9 mouse cellular contexts compared by ENCODE assay signal in genomic region chr12:73554155-73554554, GRCm38 (mm10). TPM values are rescaled to one million over a fixed set of nuclear protein-coding genes. Genes with fewer than 3 reads are reported as not detected.
DNase-seq lines count a peak whose midpoint lies in the region; ATAC-seq lines count a peak whose summit lies in the region.
"Had no signal": no experiment of that assay in that cellular context is flagged by ENCODE, and none has a peak within 500 bp of the region (broad histone marks: within the 10 kb centered on the region; RNA-seq: fewer than 3 reads in every experiment).

No protein-coding gene starts in this region.

- H3K36me3 ChIP-seq in intestine, embryonic 15.5 days, result no peaks in the 10 kb centered on the region
- H3K36me3 ChIP-seq in midbrain, embryonic 13.5 days, result no peaks in the 10 kb centered on the region
- H3K36me3 ChIP-seq in stomach, embryonic 16.5 days (ENCODE audit: control insufficient read depth, insufficient read depth, low read length), result no peaks in the 10 kb centered on the region

- H3K27ac ChIP-seq in intestine, embryonic 15.5 days, result no peak overlapping the region
- no peak overlapping the region for H3K27ac ChIP-seq in midbrain, embryonic 13.5 days
- no peak overlapping the region for H3K27ac ChIP-seq in stomach, embryonic 16.5 days (ENCODE audit: low read length)

- H3K27me3 ChIP-seq in intestine, embryonic 15.5 days (replicated peaks), result no peaks in the 10 kb centered on the region; the same call in none of the 2 replicates
- H3K27me3 ChIP-seq in midbrain, embryonic 13.5 days, result peaks cover 24% of the 10 kb centered on the region
- H3K27me3 ChIP-seq in stomach, embryonic 16.5 days (ENCODE audit: control insufficient read depth, insufficient read depth, low read length), result peaks cover 11% of the 10 kb centered on the region

- H3K4me1 ChIP-seq in intestine, embryonic 15.5 days (replicated peaks), result 0 out of 2 replicates have a peak, but pooled peaks cover under 1% of the 10 kb centered on the region
- no peaks in the 10 kb centered on the region for H3K4me1 ChIP-seq in midbrain, embryonic 13.5 days (replicated peaks)
- H3K4me1 ChIP-seq in stomach, embryonic 16.5 days (ENCODE audit: control insufficient read depth, insufficient read depth, low read length), result no peaks in the 10 kb centered on the region

- intact Hi-C loops in left cerebral cortex, postnatal 4 days (cut with DNase I), result loop anchor here (10.0 kb wide), 1 partner anchor 709 kb away; no protein-coding TSS in a partner anchor

- ATAC-seq in intestine, embryonic 15.5 days, result peak; percentile 48
- peak; percentile 80 for ATAC-seq in midbrain, embryonic 13.5 days
- ATAC-seq in stomach, embryonic 16.5 days (ENCODE audit: insufficient read depth, low FRiP score), result peak; percentile 62

- peak; percentile 76 for DNase-seq in urinary bladder, postnatal 14 days (ENCODE audit: low spot score)
- DNase-seq in urinary bladder, postnatal 4 days (ENCODE audit: low spot score in 2 of 2), result no peak
- DNase-seq in cerebellum, postnatal 10 days, result peak; percentile 87 to 90
- peak; percentile 25 to 52 for DNase-seq in frontal cortex, postnatal 10 days (ENCODE audit: low spot score in 2 of 2)
- peak; percentile 65 for DNase-seq in left cerebral cortex, postnatal 4 days

- H3K9me3 ChIP-seq in intestine, embryonic 15.5 days, result no peaks in the 10 kb centered on the region
- no peaks in the 10 kb centered on the region for H3K9me3 ChIP-seq in midbrain, embryonic 13.5 days
- H3K9me3 ChIP-seq in stomach, embryonic 16.5 days (replicated peaks; ENCODE audit: control insufficient read depth, low read length), result no peaks in the 10 kb centered on the region

- no peak overlapping the region for H3K9ac ChIP-seq in intestine, embryonic 15.5 days
- H3K9ac ChIP-seq in midbrain, embryonic 13.5 days (replicated peaks), result no peak overlapping the region
- no peak overlapping the region for H3K9ac ChIP-seq in stomach, embryonic 16.5 days (ENCODE audit: low read length)

- WGBS in intestine, embryonic 15.5 days, result 3% methylated on average over 5 of the region's 5 CpGs
- 7% methylated on average over 5 of the region's 5 CpGs for WGBS in midbrain, embryonic 13.5 days
- 3% methylated on average over 5 of the region's 5 CpGs for WGBS in stomach, embryonic 16.5 days

- H3K4me3 ChIP-seq in intestine, embryonic 15.5 days (replicated peaks), result no peak overlapping the region
- H3K4me3 ChIP-seq in midbrain, embryonic 13.5 days (replicated peaks), result no peak overlapping the region
- H3K4me3 ChIP-seq in stomach, embryonic 16.5 days (replicated peaks; ENCODE audit: low read length), result no peak overlapping the region
- H3K4me3 ChIP-seq: erythroblast, embryonic 14.5 days had no signal

- H3K4me2 ChIP-seq in intestine, embryonic 15.5 days (replicated peaks), result no peak overlapping the region
- no peak overlapping the region for H3K4me2 ChIP-seq in midbrain, embryonic 13.5 days (replicated peaks)
- no peak overlapping the region for H3K4me2 ChIP-seq in stomach, embryonic 16.5 days (ENCODE audit: low read depth, low read length)

RNA-seq across cellular contexts. Expression of gene Tmem30b, which starts 8.0 kb away (rescaled TPM):
- polyA plus RNA-seq in intestine, embryonic 15.5 days (2015; fragmentation: Nextera tagmentation; extraction: Ambion mirVana), result 63.4 and 67.5 TPM in 2 replicates
- under 1 TPM; 0.28 to 0.42 TPM for total RNA-seq in left cerebral cortex, postnatal 4 days (2021)
- polyA plus RNA-seq in midbrain, embryonic 13.5 days (2015; fragmentation: Nextera tagmentation; extraction: Ambion mirVana), result 0.05 and 0.26 TPM in 2 replicates
- polyA plus RNA-seq in stomach, embryonic 16.5 days (2015; fragmentation: Nextera tagmentation; extraction: Ambion mirVana), result 38.6 and 42.7 TPM in 2 replicates
- polyA plus RNA-seq: erythroblast, embryonic 14.5 days had no signal

RNA-seq across cellular contexts. Expression of gene Prkch, which starts 30.4 kb away (rescaled TPM):
- polyA plus RNA-seq in intestine, embryonic 15.5 days (2015; fragmentation: Nextera tagmentation; extraction: Ambion mirVana), result 7.3 and 7.7 TPM in 2 replicates
- total RNA-seq in left cerebral cortex, postnatal 4 days (2021), result 1 to 10 TPM; 7.3 to 9.1 TPM
- polyA plus RNA-seq in midbrain, embryonic 13.5 days (2015; fragmentation: Nextera tagmentation; extraction: Ambion mirVana), result 3.9 and 5.5 TPM in 2 replicates
- polyA plus RNA-seq in stomach, embryonic 16.5 days (2015; fragmentation: Nextera tagmentation; extraction: Ambion mirVana), result 9.8 and 11.0 TPM in 2 replicates

Comparison
In these comparisons a context has a peak if more than half of its experiments do, and no peak if none do; other contexts are left out.
1. DNase-seq: peak in urinary bladder, postnatal 14 days (single experiment), cerebellum, postnatal 10 days (2 of 2), frontal cortex, postnatal 10 days (2 of 2) and left cerebral cortex, postnatal 4 days (single experiment); none in urinary bladder, postnatal 4 days (0 of 2).
2. RNA of gene Tmem30b, which starts 8.0 kb away (polyA plus RNA-seq): 63.4 to 67.5 TPM in intestine, embryonic 15.5 days and 38.6 to 42.7 TPM in stomach, embryonic 16.5 days; 0.05 to 0.26 TPM in midbrain, embryonic 13.5 days; every median in the first group is over 10 times any median in the second.
3. Peak in every context shown above with its lines, with median percentiles within 50 percentile points of each other: ATAC-seq.